Mouse (Mus musculus) brain, embryonic 14.5 days (tissue): ENCODE data around the gene Dnah12.

Experiments used
- CTCF ChIP-seq: fragments of 200-500 bp; IDR thresholded peaks from 2 replicates; pipeline ENCODE4 v1.5.1; 2012; ENCODE audit warnings: inconsistent platforms, mild to moderate bottlenecking, moderate library complexity, borderline replicate concordance; ENCODE audit not compliant: insufficient read depth, insufficient read length; ENCODE audit errors: extremely low read depth
- POLR2A ChIP-seq: fragments of 200-500 bp; IDR thresholded peaks from 2 replicates; pipeline ENCODE4 v1.6.1; 2012; ENCODE audit warnings: mild to moderate bottlenecking, inconsistent platforms, borderline replicate concordance; ENCODE audit not compliant: poor library complexity, insufficient read depth, insufficient read length, severe bottlenecking; ENCODE audit errors: extremely low read depth

DNA sequence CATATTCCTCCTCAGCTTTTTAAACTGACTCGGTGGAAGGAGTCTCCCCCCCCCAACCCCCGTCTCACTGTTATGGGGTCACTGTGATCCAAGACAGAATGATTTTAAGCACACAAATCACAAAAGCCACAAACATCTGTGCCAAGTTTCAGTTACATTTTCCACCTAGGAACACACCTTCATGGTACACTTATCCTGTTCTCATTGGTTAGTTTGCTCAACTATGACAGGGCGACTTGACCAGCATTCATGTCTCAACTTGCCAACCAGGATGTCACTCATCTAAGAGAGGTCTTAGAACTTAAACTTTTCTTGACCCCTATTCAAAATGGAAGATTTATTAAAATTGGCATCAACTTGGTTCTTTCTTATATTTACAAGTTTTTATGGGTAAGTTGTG lies 31.8 kb downstream of the Dnah12 start:
- TF ChIP-seq POLR2A (no peak), CTCF (no peak)
